Mouse (Mus musculus): ENCODE results near the gene Pip5k1b. TPM values are rescaled to one million over a fixed set of nuclear protein-coding genes. Genes with fewer than 3 reads are reported as not detected.

Gene Pip5k1b
- polyA plus RNA-seq, 1 experiment from 2014 or later: 2.3 TPM

DNA sequence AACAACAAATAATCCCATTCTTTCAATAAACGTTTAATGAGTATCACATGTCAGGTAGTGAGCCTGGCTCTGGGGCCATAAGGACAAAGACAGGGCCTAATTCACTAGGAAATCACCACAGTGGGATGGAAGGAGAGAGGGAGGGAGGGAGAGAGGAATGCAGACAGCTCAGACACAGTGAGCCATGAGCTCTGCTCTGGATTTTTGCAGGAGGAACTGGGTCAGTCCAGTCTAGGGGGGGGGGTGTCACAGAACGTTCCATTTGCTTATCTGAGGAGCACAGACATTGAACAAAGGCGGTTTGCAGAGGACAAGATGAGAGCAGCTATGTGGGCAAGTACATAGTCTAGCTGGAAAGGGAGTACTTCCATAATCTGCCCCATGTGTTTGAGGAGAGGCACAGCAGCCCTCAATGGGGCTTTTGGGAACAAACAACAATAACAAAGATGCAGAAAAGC, 103.2 kb downstream of the Pip5k1b start:
- Histone ChIP-seq H3K9me3 (replicated peaks) (no peaks in the 10 kb centered on the region), H3K27ac (peak overlapping the region; percentile 56), H3K27me3 (no peaks in the 10 kb centered on the region), H3K4me1 (peaks cover 7% of the 10 kb centered on the region; the same call in 1 of the 2 replicates), H3K9ac (no peak overlapping the region), H3K4me3 (no peak overlapping the region), H3K36me3 (no peaks in the 10 kb centered on the region), H3K4me2 (replicated peaks) (no peak overlapping the region)
- WGBS: 22% methylated on average over 3 of the region's 3 CpGs
- ATAC-seq (ENCODE audit: low FRiP score): peak; percentile 46; the same call in 1 of the 2 replicates

- Histone ChIP-seq H3K4me2 (replicated peaks) (no peak overlapping the region), H3K9ac (no peak overlapping the region), H3K27ac (no peak overlapping the region), H3K36me3 (no peaks in the 10 kb centered on the region), H3K9me3 (replicated peaks) (no peaks in the 10 kb centered on the region), H3K4me1 (peaks cover 7% of the 10 kb centered on the region; the same call in 1 of the 2 replicates), H3K27me3 (no peaks in the 10 kb centered on the region), H3K4me3 (no peak overlapping the region)
- 88% methylated on average over 3 of the region's 3 CpGs for WGBS
- ATAC-seq (ENCODE audit: low FRiP score): no peak
Measured at GRCm38 (mm10) chr19:24451626-24452025, 104.0 kb downstream of the Pip5k1b start.

- 90% methylated on average over 8 of the region's 8 CpGs for WGBS
Measured at GRCm38 (mm10) chr19:24450740-24451139, 104.9 kb downstream of the Pip5k1b start.

GRCm38 (mm10) chr19:24444322-24444721, 111.3 kb downstream of the Pip5k1b start:
- Histone ChIP-seq H3K36me3 (no peaks in the 10 kb centered on the region), H3K9me3 (replicated peaks) (no peaks in the 10 kb centered on the region), H3K4me3 (no peak overlapping the region), H3K4me1 (no peaks in the 10 kb centered on the region), H3K4me2 (replicated peaks) (no peak overlapping the region), H3K27ac (no peak overlapping the region), H3K9ac (no peak overlapping the region), H3K27me3 (no peaks in the 10 kb centered on the region)
- ATAC-seq (ENCODE audit: low FRiP score): no peak
- WGBS: 94% methylated on average over 3 of the region's 3 CpGs

More at GRCm38 (mm10) chr19:24450740-24451139, 104.9 kb downstream of the Pip5k1b start:
- peaks cover 7% of the 10 kb centered on the region; the same call in 1 of the 2 replicates for H3K4me1 ChIP-seq
- H3K4me2 ChIP-seq (replicated peaks): no peak overlapping the region
- ATAC-seq (ENCODE audit: low FRiP score): no peak
- no peaks in the 10 kb centered on the region for H3K9me3 ChIP-seq (replicated peaks)
- no peak overlapping the region for H3K4me3 ChIP-seq
- H3K27me3 ChIP-seq: no peaks in the 10 kb centered on the region
- no peaks in the 10 kb centered on the region for H3K36me3 ChIP-seq
- no peak overlapping the region for H3K9ac ChIP-seq
- H3K27ac ChIP-seq: no peak overlapping the region

DNA sequence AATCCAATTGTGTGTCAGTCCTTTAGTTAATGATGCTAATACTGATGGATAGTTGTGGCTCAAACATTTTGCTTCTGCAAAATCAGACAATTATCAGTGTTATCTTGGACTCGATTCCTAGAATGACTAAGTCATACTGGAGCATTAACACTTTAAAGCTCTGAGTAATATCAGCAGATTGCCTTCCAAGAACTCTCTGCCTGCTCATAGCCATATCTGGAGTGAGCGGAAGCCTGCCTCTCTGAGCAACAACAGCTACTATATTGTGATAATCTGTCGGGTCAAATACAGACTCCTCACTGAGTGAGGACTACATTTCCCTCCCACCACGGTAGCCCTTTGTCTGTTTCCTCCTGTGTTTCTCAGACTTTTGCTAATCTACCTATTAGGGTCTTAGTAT, 116.0 kb downstream of the Pip5k1b start:
- no peak for ATAC-seq (ENCODE audit: low FRiP score)
- Histone ChIP-seq H3K27me3 (no peaks in the 10 kb centered on the region), H3K4me3 (no peak overlapping the region), H3K36me3 (no peaks in the 10 kb centered on the region), H3K9ac (no peak overlapping the region), H3K9me3 (replicated peaks) (no peaks in the 10 kb centered on the region), H3K27ac (no peak overlapping the region), H3K4me1 (no peaks in the 10 kb centered on the region), H3K4me2 (replicated peaks) (no peak overlapping the region)
- whole genome bisulfite sequencing: 81% methylated on average over 4 of the region's 4 CpGs

DNA sequence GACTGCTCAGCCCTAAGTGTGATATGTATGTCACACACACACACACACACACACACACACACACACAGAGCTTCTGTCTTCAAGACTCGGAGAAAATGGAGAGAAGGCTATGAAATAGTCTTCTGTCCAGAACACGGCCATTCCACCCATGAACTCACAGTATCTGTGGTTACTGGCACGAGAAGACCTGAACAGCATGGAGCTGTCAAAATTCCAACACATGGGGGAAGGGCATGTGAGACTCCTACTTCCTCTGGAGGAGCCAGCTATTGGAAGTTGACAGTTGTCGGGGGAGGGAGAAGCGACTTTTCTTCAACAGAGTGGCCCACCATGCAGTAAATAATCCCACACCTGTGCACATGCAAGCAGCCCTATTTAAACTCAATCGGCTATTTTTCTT, 121.4 kb downstream of the Pip5k1b start:
- Histone ChIP-seq H3K9me3 (replicated peaks) (no peaks in the 10 kb centered on the region), H3K27ac (no peak overlapping the region), H3K9ac (no peak overlapping the region), H3K4me2 (replicated peaks) (no peak overlapping the region), H3K36me3 (no peaks in the 10 kb centered on the region), H3K27me3 (no peaks in the 10 kb centered on the region), H3K4me1 (no peaks in the 10 kb centered on the region), H3K4me3 (no peak overlapping the region)
- ATAC-seq (ENCODE audit: low FRiP score): no peak
- WGBS: 76% methylated on average over 6 of the region's 6 CpGs

DNA sequence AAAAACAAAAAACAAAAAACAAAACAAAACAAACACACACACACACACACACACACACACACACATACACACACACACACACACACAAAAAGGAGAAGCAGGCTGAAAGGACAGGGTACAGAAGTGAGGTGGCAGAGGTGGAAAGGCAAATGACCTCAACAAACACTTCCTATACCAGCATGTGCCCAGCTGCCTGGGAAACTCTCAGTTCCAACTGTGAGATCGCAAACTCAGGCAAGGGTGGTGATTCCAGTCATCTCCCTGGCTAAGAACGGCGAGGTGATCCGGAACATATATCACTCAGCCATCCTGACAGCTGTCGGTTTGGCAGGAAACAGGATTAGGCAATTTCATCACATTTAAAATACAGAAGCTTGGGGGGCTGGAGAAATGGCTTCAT, 123.2 kb downstream of the Pip5k1b start:
- no peak for ATAC-seq (ENCODE audit: low FRiP score)
- Histone ChIP-seq H3K27ac (no peak overlapping the region), H3K4me1 (no peaks in the 10 kb centered on the region), H3K4me3 (no peak overlapping the region), H3K27me3 (no peaks in the 10 kb centered on the region), H3K36me3 (no peaks in the 10 kb centered on the region), H3K4me2 (replicated peaks) (no peak overlapping the region), H3K9me3 (replicated peaks) (no peaks in the 10 kb centered on the region), H3K9ac (no peak overlapping the region)
- WGBS: 86% methylated on average over 5 of the region's 5 CpGs

- no peaks in the 10 kb centered on the region for H3K9me3 ChIP-seq (replicated peaks)
Measured at GRCm38 (mm10) chr19:24431381-24431780, 124.3 kb downstream of the Pip5k1b start.

DNA sequence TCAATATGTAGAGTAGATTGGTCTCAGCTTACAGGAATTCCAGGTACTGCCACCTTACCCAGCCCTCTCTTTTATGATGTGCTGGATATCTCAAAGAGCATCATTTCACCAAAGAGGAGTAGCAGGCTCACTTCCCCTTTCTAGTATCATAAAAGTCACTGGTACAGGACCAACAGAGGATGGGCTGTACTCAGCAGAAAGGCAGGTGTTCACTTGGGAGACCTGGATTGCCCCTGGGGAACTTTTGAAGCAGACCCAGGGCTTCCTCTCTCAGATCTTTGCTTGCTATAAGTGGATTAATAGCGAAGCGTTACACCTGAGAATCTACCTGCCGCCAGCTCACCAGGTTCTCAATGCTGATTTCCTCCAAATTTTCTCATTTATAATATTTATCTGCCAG, 127.7 kb downstream of the Pip5k1b start:
- no peak overlapping the region for H3K27ac ChIP-seq

More at GRCm38 (mm10) chr19:24431381-24431780, 124.3 kb downstream of the Pip5k1b start:
- ATAC-seq (ENCODE audit: low FRiP score): no peak
- no peaks in the 10 kb centered on the region for H3K36me3 ChIP-seq
- no peaks in the 10 kb centered on the region for H3K4me1 ChIP-seq
- no peak overlapping the region for H3K4me2 ChIP-seq (replicated peaks)
- 94% methylated on average over 2 of the region's 2 CpGs for WGBS
- no peaks in the 10 kb centered on the region for H3K27me3 ChIP-seq
- no peak overlapping the region for H3K9ac ChIP-seq
- no peak overlapping the region for H3K27ac ChIP-seq
- H3K4me3 ChIP-seq: no peak overlapping the region

DNA sequence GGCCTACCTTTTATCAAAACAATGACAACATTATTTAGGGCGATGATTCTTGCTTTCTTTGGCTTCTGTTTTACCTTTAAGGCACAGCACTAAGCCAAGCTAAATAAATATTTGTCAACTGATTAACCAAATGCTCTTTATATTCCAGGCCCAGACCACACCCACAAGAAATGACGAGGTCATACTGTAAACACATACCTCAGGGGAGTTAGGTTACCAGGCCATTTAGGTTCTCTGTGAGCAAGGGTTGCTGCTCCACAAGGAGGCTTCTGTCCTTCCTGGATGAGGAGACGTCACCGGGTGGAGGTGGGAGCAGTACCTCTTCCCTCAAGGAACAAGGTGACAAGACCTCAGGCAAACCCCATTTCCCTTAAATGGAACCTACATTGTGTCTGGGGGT, 128.4 kb downstream of the Pip5k1b start:
- Histone ChIP-seq H3K27ac (no peak overlapping the region), H3K4me2 (replicated peaks) (no peak overlapping the region), H3K27me3 (no peaks in the 10 kb centered on the region), H3K4me3 (no peak overlapping the region), H3K9me3 (replicated peaks) (no peaks in the 10 kb centered on the region), H3K36me3 (no peaks in the 10 kb centered on the region), H3K4me1 (no peaks in the 10 kb centered on the region), H3K9ac (no peak overlapping the region)
- whole genome bisulfite sequencing: 76% methylated on average over 4 of the region's 4 CpGs
- no peak for ATAC-seq (ENCODE audit: low FRiP score)

More for the DNA sequence above, 127.7 kb downstream of the Pip5k1b start:
- no peaks in the 10 kb centered on the region for H3K4me1 ChIP-seq
- H3K4me3 ChIP-seq: no peak overlapping the region
- H3K27me3 ChIP-seq: no peaks in the 10 kb centered on the region
- no peaks in the 10 kb centered on the region for H3K9me3 ChIP-seq (replicated peaks)
- H3K9ac ChIP-seq: no peak overlapping the region
- H3K4me2 ChIP-seq (replicated peaks): no peak overlapping the region
- ATAC-seq (ENCODE audit: low FRiP score): no peak
- H3K36me3 ChIP-seq: no peaks in the 10 kb centered on the region
- WGBS: 99% methylated on average over 3 of the region's 3 CpGs

- Histone ChIP-seq H3K9me3 (replicated peaks) (no peaks in the 10 kb centered on the region), H3K4me3 (no peak overlapping the region), H3K9ac (no peak overlapping the region), H3K4me2 (replicated peaks) (no peak overlapping the region), H3K27ac (no peak overlapping the region), H3K36me3 (no peaks in the 10 kb centered on the region), H3K4me1 (no peaks in the 10 kb centered on the region), H3K27me3 (no peaks in the 10 kb centered on the region)
- no peak for ATAC-seq (ENCODE audit: low FRiP score)
- WGBS: 84% methylated on average over 7 of the region's 7 CpGs
Measured at GRCm38 (mm10) chr19:24426759-24427181, 128.9 kb downstream of the Pip5k1b start.

DNA sequence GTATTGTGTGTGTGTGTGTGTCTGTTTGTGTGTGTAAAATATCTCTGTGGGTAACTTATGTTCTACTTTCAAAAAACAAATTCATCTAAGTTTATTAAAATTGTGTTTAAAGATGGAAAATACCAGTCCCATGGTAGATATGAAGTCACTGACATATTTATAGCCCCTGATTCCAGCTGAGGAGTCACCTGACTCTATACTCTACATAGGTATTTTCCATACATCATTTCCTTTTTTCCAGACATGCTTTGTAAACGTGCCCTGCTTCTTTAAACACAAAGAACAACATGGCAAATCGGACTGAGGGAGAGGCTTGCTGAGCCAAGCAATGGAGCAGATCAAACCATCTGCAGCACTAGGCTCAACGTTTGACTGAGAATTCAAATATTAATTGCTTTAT, 137.6 kb downstream of the Pip5k1b start:
- Histone ChIP-seq H3K27ac (no peak overlapping the region), H3K36me3 (no peaks in the 10 kb centered on the region), H3K4me2 (replicated peaks) (no peak overlapping the region), H3K27me3 (no peaks in the 10 kb centered on the region), H3K4me1 (no peaks in the 10 kb centered on the region), H3K9me3 (replicated peaks) (no peaks in the 10 kb centered on the region), H3K9ac (no peak overlapping the region), H3K4me3 (no peak overlapping the region)
- 69% methylated on average over 3 of the region's 3 CpGs for WGBS
- ATAC-seq (ENCODE audit: low FRiP score): no peak

GRCm38 (mm10) chr19:24417659-24418004, 138.0 kb downstream of the Pip5k1b start:
- no peaks in the 10 kb centered on the region for H3K36me3 ChIP-seq
- no peak overlapping the region for H3K4me3 ChIP-seq
- H3K27me3 ChIP-seq: no peaks in the 10 kb centered on the region
- no peaks in the 10 kb centered on the region for H3K4me1 ChIP-seq
- no peak for ATAC-seq (ENCODE audit: low FRiP score)
- H3K9me3 ChIP-seq (replicated peaks): no peaks in the 10 kb centered on the region
- no peak overlapping the region for H3K27ac ChIP-seq
- H3K4me2 ChIP-seq (replicated peaks): no peak overlapping the region
- 91% methylated on average over 3 of the region's 3 CpGs for WGBS
- H3K9ac ChIP-seq: no peak overlapping the region
